Mouse (Mus musculus) retina, postnatal 7 days (tissue): Measurements from ENCODE around the gene Gm10352.
"Not testable (repeated sequence)": the region's sequence is repeated elsewhere in the genome, so short reads cannot be mapped to it uniquely, and the experiment has no call there.

Experiments
- DNase-seq: peaks from one replicate; pipeline ENCODE4 v3.0.0-alpha.2; 2012; ENCODE audit warnings: low read depth, low spot score

The Gm10352 gene

GRCm38 (mm10) chrY:2900689-2901088 is at the start of gene Gm10352:
Gene Gm10352 (plus strand): TSS chrY:2900989.
- DNase-seq: not testable (repeated sequence)

- DNase-seq: not testable (repeated sequence)
Observed at GRCm38 (mm10) chrY:2932282-2932681, 31.5 kb downstream of the Gm10352 start, which contains the start of gene Gm29289. Gene Gm29289 (plus strand): TSS chrY:2932582.
